Mouse (Mus musculus) stomach, postnatal 0 days (tissue): ENCODE measurements around the gene Trak1.

Experiments
- CTCF ChIP-seq: IDR thresholded peaks from 2 replicates; pipeline ENCODE4 v1.5.1; 2016; ENCODE audit warnings: antibody characterized with exemption, low read depth, mild to moderate bottlenecking, moderate library complexity
- EP300 ChIP-seq: optimal IDR thresholded peaks from 2 replicates; pipeline ENCODE3; 2016; ENCODE audit warnings: antibody characterized with exemption

GRCm38 (mm10) chr9:121359266-121359972, 62.1 kb downstream of the Trak1 start:
- TF ChIP-seq CTCF (no peak), EP300 (no peak)
